Mouse (Mus musculus) liver, embryonic 16.5 days (tissue): Measurements from ENCODE around the gene Gm10775. TPM values are rescaled to one million over a fixed set of nuclear protein-coding genes. Genes with fewer than 3 reads are reported as not detected.

Source experiments
- ATAC-seq: fragments of 200-750 bp; cut with Nextera tagmentation; 2 replicates; pipeline ENCODE4 v1.8.0; 2017; ENCODE audit warnings: low read depth, mild to moderate bottlenecking, moderate number of reproducible peaks, moderate library complexity
- H3K27ac ChIP-seq: fragments of 300-500 bp; sonication (generic); 2 replicates; pipeline ENCODE4 v1.5.1; 2014; ENCODE audit warnings: mild to moderate bottlenecking, low read length
- H3K27me3 ChIP-seq: fragments of 300-500 bp; sonication (generic); 2 replicates; pipeline ENCODE4 v1.6.1; 2014; ENCODE audit warnings: low read depth, low read length, mixed read lengths; ENCODE audit not compliant: control insufficient read depth, insufficient read depth
- H3K36me3 ChIP-seq: fragments of 300-500 bp; sonication (generic); 2 replicates; pipeline ENCODE4 v1.6.1; 2014; ENCODE audit warnings: mild to moderate bottlenecking; ENCODE audit not compliant: control insufficient read depth, insufficient read depth
- H3K4me1 ChIP-seq: fragments of 300-500 bp; sonication (generic); 2 replicates; pipeline ENCODE4 v1.6.1; 2014; ENCODE audit warnings: low read depth, low read length, mixed read lengths; ENCODE audit not compliant: control insufficient read depth
- H3K4me2 ChIP-seq: fragments of 300-500 bp; sonication (generic); 2 replicates; pipeline ENCODE4 v1.6.1; 2014; ENCODE audit warnings: low read depth, low read length, mixed read lengths
- H3K4me3 ChIP-seq: fragments of 300-500 bp; sonication (generic); 2 replicates; pipeline ENCODE4 v1.5.1; 2014; ENCODE audit warnings: low read depth, mild to moderate bottlenecking, low read length
- H3K9ac ChIP-seq: fragments of 300-500 bp; sonication (generic); 2 replicates; pipeline ENCODE4 v1.6.1; 2014; ENCODE audit warnings: low read depth, low read length
- H3K9me3 ChIP-seq: fragments of 300-500 bp; sonication (generic); replicated peaks from 2 replicates; pipeline ENCODE4 v1.6.1; 2016; ENCODE audit warnings: low read length; ENCODE audit not compliant: control insufficient read depth
- WGBS: fragments of 180-500 bp; shearing (Covaris S2); extraction: QIAGEN DNeasy Blood & Tissue Kit; methylation state at CpG from one replicate; pipeline ENCODE4 v1.1.7; 2014; ENCODE audit not compliant: insufficient replicate concordance; 5-methylcytosine and 5-hydroxymethylcytosine counted together
- polyA plus RNA-seq: library from polyadenylated mRNA; unstranded; fragments of >200 nt; fragmentation: Nextera tagmentation; extraction: Ambion mirVana; gene quantifications from 2 replicates; pipeline ENCODE4 v1.2.1, GENCODE M21; 2015

The Gm10775 gene
- polyA plus RNA-seq, 1 experiment from 2014 or later, result not detected

GRCm38 (mm10) chr13:65258175-65258954 is 974 bp upstream of the Gm10775 start:
- Histone ChIP-seq H3K36me3 (no peaks in the 10 kb centered on the region), H3K4me2 (no peak overlapping the region), H3K9ac (no peak overlapping the region), H3K9me3 (peaks cover 18% of the 10 kb centered on the region), H3K4me3 (no peak overlapping the region), H3K27ac (no peak overlapping the region), H3K27me3 (no peaks in the 10 kb centered on the region), H3K4me1 (no peaks in the 10 kb centered on the region)
- no peak for ATAC-seq
- WGBS, result 24% methylated on average over 36 of the region's 36 CpGs

- Histone ChIP-seq H3K4me1 (no peaks in the 10 kb centered on the region), H3K9me3 (peaks cover 18% of the 10 kb centered on the region), H3K27ac (no peak overlapping the region), H3K4me3 (no peak overlapping the region), H3K4me2 (no peak overlapping the region), H3K27me3 (no peaks in the 10 kb centered on the region), H3K36me3 (no peaks in the 10 kb centered on the region), H3K9ac (no peak overlapping the region)
- WGBS, result 79% methylated on average over 5 of the region's 5 CpGs
- ATAC-seq, result no peak
Observed at GRCm38 (mm10) chr13:65262086-65262485, 2.7 kb downstream of the Gm10775 start.

- Histone ChIP-seq H3K27me3 (no peaks in the 10 kb centered on the region), H3K27ac (peak overlapping the region; percentile 86), H3K9me3 (no peaks in the 10 kb centered on the region), H3K36me3 (no peaks in the 10 kb centered on the region), H3K4me3 (peak overlapping the region; percentile 81), H3K9ac (peak overlapping the region; percentile 80), H3K4me1 (peaks cover 8% of the 10 kb centered on the region), H3K4me2 (peak overlapping the region; percentile 83)
- no peak for ATAC-seq
- 6% methylated on average over 9 of the region's 9 CpGs for WGBS
Observed at GRCm38 (mm10) chr13:65277994-65278382, 18.6 kb downstream of the Gm10775 start.

GRCm38 (mm10) chr13:65278383-65279341 is 19.3 kb downstream of the Gm10775 start, which contains the start of gene Zfp369:
TSS of gene Zfp369 (plus strand) at chr13:65278814.
- Histone ChIP-seq H3K36me3 (no peaks in the 10 kb centered on the region), H3K4me3 (peak within 1 kb of the TSS; percentile 81), H3K27me3 (no peaks in the 10 kb centered on the region), H3K4me1 (peaks cover 8% of the 10 kb centered on the region), H3K4me2 (peak within 1 kb of the TSS; percentile 83), H3K9me3 (no peaks in the 10 kb centered on the region), H3K9ac (peak within 1 kb of the TSS; percentile 80), H3K27ac (peak within 1 kb of the TSS; percentile 86)
- ATAC-seq, result peak; percentile 96
- under 1% methylated on average over 50 of the region's 50 CpGs for WGBS

- Histone ChIP-seq H3K9me3 (peaks cover 6% of the 10 kb centered on the region), H3K36me3 (peaks cover 34% of the 10 kb centered on the region), H3K4me1 (no peaks in the 10 kb centered on the region), H3K4me3 (no peak overlapping the region), H3K4me2 (no peak overlapping the region), H3K9ac (no peak overlapping the region), H3K27ac (no peak overlapping the region), H3K27me3 (no peaks in the 10 kb centered on the region)
- ATAC-seq, result no peak
- WGBS, result 80% methylated on average over 2 of the region's 2 CpGs
Observed at GRCm38 (mm10) chr13:65286771-65287170, 27.4 kb downstream of the Gm10775 start.

GRCm38 (mm10) chr13:65296354-65296753 is 37.0 kb downstream of the Gm10775 start:
- Histone ChIP-seq H3K4me1 (no peaks in the 10 kb centered on the region), H3K36me3 (peaks cover 57% of the 10 kb centered on the region), H3K27me3 (no peaks in the 10 kb centered on the region), H3K9ac (no peak overlapping the region), H3K4me3 (no peak overlapping the region), H3K27ac (no peak overlapping the region), H3K9me3 (peaks cover 4% of the 10 kb centered on the region), H3K4me2 (no peak overlapping the region)
- 79% methylated on average over 4 of the region's 4 CpGs for WGBS
- ATAC-seq, result no peak

Other genes starting within 250 kb of the Gm10775 start
- gene Spata31d1c, start 226.5 kb upstream of the Gm10775 start, polyA plus RNA-seq, result not detected in 2 replicates
- gene Prss47, start 206.8 kb upstream of the Gm10775 start, polyA plus RNA-seq, result not detected in 2 replicates
- gene Mfsd14b, start 146.6 kb upstream of the Gm10775 start, polyA plus RNA-seq, result 32.1 and 35.8 TPM in 2 replicates
- gene Olfr465-ps1, start 121.5 kb upstream of the Gm10775 start, polyA plus RNA-seq, result not detected in 2 replicates
- not detected in 2 replicates for gene Olfr466, start 109.3 kb upstream of the Gm10775 start, polyA plus RNA-seq
- gene Nlrp4f, start 53.6 kb upstream of the Gm10775 start, polyA plus RNA-seq, result not detected in 2 replicates
- gene Zfp369, start 19.3 kb downstream of the Gm10775 start, polyA plus RNA-seq, result 2.7 and 2.9 TPM in 2 replicates